Mouse (Mus musculus) frontal cortex, postnatal 14 days (tissue): ENCODE measurements around the gene Tmem50b.
"Not testable (repeated sequence)": the region's sequence is repeated elsewhere in the genome, so short reads cannot be mapped to it uniquely, and the experiment has no call there.

Source experiments
- DNase-seq, 2 experiments: peaks; one replicate each; pipeline ENCODE4 v3.0.0; 2022; ENCODE audit warnings: low spot score in 2 of 2

The Tmem50b gene

DNA sequence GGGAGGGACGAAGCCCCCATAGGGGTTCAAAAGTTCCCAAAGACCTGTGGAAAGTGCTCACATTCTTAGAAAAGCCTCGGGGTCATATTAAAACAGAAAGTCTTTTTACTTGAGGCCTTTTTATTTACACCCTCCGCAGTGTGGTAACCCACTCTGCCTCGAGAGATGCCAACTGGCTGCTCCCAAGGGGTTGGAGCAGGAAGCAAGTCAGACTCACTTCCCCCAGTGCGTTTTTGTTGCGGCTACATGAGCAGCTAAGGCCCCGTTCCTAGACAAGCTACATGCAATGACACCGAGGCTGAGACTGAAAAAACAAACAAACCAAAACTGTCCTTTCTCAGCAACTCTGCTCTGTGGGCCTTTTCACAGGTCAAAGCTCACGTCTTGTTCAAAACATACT, 59.1 kb downstream of the Tmem50b start:
- no peak for DNase-seq

DNA sequence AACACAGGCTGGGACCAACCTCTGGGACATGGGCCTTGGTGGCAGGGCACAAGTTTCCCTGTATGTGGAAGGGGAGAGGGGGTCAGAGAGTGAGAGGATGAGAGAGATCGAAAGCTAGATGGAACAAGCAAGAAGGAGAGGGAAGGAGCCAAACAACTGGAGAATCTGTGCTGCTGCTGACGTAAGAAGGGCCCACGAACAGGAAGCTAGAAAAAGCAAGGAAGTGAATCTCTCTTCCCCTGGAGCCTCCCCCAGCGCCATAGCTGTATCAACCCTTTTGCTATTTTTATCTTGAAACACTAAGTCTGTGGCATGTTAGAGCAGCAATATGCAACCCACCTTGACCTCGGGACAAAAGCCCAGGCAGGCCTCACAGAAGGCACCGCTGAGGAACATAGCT, 59.5 kb downstream of the Tmem50b start:
- no peak for DNase-seq

DNA sequence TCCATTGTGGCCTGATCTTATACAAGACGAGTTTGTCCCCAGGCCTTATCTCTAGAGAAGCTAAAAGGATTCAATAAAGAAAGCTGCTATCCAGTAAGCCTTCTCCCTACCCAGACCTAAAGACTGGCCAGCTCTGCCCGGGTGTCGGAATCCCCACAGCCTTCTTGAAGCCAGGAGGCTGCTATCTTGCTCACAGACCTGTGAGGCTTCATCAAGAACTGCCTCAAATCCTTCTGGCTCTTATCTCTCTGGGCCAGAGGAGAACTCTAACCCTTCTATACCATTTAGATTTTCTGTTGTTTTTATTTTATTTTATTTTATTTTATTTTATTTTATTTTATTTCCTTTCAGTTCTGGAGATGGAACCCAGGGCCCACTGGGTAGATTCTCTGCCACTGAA, 60.5 kb downstream of the Tmem50b start:
- no peak for DNase-seq

DNA sequence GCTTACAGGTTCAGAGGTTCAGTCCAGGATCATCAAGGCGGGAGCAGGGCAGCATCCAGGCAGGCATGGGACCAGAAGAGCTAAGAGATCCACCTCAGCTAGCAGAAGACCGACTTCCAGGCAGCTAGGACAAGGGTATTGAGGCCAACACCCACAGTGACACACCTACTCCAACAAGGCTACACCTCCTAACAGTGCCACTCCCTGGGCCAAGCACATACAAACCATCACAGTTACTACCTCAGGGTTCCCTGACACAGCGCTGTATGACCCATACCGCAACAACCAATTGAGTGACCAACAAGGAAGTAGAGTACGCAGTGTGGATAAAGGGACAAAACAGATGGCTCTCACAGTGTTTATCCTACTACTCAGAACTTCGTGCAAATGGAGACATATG, 61.2 kb downstream of the Tmem50b start:
- no peak for DNase-seq

DNA sequence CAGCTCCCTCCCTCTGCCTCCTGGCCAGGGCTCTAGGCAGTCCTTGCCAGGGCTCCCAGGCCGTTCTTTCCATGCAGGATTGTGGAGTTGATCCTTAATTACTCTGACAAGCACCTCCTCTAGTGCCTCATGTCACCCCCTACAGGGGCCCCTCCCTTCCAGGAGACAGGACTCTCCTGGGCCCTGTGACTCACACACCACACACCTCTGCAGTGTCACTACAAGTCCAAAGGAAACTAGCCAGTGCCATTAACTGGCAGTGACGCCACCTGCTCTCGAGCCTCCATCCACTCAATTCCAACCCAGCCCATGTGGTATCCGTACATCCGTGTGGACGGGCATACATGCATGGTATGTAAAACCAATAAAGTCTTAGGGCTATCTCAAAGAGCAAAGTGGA, 62.7 kb downstream of the Tmem50b start:
- no peak for DNase-seq

DNA sequence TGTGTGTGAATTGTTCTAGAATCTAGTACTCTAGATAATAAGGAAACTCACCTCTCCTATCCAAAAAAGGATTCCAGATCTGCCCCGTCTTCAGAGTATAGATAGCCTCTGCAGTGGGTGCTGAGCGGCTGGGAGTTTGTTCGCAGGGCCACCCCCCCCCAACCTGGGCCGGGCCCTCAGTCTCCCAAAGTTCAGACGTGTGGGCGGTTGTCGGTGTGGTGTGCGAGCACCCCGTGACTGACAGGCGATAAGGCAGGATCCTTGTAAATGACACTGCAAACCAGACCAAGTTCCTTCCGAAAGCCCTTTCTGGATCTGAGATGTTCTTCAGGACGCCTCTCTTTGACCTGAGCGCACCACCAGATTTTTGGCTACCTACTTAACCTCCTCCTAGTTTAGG, 63.1 kb downstream of the Tmem50b start:
- no peak for DNase-seq

DNA sequence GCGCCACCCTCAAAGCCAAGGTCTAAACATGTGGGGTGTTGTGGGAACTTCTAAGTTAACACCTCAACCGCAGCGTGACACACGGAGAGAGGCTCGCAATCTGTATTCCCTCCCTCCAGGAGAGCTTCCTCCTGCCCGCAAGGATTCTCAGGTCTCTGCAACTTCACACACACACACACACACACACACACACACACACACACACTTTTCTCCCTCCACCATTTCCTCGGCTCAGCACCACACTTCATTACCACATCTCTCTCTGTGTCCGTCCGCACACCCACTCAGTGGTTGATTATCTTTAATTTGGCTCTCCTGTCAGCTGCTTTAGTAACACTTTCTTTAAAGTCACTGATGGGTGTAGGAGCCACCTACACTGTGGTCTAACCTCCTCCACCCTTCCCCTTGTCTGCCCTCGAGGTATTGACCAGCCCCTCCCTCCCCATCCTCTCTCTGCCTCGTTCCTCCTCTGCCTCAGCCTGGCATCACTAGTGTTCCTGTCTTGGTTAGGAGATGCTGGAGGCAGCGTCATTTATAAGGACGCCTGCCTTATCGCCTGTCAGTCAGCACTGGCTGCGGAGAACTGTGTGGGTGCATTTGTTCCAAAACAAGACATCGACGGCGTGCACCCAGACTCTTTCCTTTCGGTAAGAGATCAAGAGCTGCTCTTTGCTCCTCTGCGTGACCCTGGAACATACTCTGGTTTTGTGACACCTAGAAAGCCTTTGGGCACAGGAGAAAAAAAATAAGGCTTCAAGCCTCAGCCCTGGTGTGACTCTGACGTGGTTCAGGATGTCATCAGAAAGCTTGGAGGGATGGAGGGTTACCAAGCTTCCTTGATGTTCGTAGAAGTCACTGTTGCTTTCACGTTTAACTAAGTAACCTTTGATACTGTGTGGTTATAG, 64.3 kb downstream of the Tmem50b start:
- no peak for DNase-seq

DNA sequence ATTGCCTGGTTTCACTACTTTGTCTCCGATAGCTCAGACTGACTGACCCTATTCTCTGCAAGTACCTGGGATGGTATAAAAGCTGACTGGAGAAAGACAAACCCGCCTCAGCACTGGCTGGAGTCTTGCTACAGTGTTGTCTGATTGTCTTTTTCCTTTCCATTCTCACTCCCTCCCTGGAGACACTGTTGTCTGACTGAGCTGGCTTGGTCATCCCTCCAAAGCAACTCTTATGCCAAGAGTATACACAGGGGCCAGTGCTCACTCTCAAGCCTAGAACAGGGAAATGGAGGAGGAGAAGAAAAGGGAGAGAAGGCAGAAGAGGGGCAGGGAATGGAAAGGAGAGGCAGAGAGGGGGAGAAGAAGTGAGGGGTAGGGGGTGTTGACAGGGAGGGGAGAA, 65.2 kb downstream of the Tmem50b start:
- DNase-seq: no peak

DNA sequence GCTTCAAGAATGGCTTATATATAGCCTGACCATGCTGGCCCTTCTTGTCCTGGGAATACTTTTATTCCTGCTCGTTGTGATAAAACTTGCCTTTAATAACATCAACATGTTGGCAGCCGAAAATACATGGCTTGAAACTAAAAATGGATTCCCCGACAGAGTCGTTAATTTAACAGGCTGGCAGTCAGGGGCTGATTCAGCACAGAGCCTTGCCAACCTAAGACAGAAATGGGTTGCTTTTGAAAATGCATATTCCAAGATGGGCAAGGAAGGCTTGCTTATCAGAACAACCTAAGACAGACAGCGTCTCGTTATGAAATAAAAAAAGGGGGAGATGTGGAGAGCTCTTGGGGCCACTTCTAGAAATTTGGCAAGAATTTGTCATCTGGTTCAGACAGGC, 65.7 kb downstream of the Tmem50b start:
- DNase-seq: no peak

DNA sequence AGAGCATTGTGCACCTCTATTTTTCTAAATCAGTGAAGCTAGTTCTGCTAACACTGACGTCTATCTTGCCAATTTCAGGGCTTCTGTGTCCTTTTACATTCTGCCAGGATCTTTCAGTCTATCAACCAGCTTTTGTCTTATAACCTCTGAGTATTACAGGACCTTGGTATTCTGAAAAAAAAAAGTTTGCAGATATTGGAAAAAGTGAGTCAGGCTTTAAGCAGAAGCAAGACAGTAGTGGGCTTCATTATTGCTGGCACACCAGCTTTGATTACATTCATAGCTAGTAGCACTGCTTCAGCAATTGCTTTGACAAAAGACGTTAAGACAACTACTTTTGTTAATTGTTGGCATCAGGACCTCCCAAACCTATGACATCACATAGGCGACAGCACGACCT, 66.8 kb downstream of the Tmem50b start:
- DNase-seq: not testable (repeated sequence)

DNA sequence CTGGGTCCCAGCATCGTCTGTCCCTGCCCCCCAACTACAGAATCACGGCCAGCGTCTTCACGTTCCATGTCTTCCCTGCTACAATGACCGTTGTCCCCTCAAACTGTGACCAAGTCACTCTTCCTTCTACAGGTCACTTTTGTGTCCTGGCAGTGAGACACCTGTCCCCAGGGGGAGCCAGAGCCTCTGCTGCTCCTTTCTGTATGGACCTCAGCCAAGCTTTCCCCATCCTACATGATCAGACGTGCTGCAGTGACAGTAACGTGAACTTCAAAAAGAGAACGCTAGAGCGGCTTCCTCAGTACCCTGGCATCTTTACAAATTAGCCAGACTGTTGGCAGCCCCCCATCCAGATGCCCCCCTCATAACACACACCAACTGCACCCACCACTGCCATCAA, 69.0 kb downstream of the Tmem50b start:
- DNase-seq: no peak

DNA sequence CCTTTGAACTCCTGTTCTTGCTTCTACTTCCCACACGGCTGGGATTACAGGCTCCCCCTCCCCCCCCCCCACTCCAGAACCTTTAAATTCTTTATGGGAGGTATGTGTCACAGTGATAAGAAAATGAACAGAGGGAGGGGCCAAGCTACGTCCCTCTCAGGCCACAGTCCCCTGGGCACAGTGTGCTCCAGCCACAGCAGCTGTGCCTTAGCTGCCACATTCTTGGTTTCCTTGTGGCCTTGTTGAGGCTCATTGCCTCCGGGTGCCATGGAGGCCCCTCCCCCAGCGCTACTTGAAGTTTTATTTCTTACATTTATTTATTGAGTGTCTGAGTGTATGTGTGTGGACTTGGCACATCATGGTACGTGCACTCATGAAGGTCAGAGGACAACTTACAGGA, 70.1 kb downstream of the Tmem50b start:
- no peak for DNase-seq

DNA sequence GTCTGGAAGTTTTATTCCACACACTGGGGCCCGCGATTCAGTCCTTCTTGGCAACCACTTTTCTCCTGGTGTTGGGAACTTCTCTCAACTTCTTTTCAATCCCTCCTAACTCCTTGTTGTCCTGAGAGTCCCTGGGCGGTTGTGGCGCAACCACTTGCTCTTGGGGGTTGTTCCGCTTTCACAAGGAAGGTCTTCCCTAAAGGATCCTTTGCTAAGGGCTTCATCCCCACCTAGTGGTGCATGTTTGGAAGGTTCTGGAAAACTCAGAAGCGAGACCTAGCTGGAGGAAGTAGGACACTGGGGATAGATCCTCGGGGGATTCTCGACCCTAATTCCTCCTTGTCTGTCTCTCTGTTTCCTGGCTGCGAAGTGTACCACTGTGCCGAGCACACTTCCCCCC, 70.5 kb downstream of the Tmem50b start:
- DNase-seq: no peak

DNA sequence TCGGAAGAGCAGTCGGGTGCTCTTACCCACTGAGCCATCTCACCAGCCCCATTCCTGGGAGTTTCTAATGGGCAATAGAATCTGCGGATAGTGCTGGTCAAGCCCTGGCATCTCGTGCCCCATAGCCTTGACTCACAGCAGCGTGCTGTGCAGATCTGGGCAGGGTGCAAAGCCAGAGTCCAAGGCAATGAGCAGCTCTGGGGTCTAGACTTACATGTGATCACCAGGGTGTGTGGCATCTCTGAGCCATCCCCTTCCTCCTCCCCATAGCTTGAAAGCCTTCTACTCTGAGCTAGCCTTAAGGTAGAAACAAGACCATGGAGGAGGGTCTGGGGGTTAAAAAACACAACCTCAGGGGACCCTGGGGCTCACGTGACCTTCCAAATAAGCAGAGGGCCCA, 71.3 kb downstream of the Tmem50b start:
- DNase-seq: no peak
